Mouse (Mus musculus): ENCODE measurements around the gene Ankrd31. TPM values are rescaled to one million over a fixed set of nuclear protein-coding genes. Genes with fewer than 3 reads are reported as not detected.
"Not testable (repeated sequence)": the region's sequence is repeated elsewhere in the genome, so short reads cannot be mapped to it uniquely, and the experiment has no call there.

Ankrd31 gene
- polyA plus RNA-seq, 1 experiment from 2014 or later: not detected

DNA sequence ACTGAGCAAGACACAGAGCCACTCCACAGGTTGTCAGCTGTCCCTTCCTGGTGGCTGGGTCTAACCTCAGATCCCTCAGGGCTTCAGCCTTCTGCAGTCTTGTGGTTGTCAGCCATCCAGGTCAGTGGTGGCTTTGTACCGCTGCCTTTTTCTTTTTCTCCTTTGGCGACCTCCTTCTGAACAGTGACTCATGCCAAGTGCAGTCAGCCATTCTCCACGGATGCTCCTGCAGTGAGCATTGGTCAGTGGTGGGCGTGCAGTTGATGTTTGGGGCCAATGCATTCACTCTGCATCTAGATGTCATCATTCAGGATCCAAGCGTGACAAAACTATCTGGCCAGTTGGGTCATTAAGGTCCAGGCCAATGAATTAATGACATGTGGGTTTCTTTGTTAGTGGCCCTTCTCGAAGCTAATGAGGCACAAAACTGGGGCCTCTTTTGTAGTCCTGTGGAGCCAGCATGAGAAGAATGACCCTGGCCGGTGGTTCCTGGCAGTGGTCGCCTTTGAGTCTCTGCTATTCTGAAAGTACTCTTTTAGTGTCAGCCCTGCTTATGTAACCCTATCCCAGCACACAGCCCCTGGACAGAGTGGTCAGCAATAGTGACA lies 180.5 kb downstream of the Ankrd31 start:
- WGBS: 67% methylated on average over 8 of the region's 8 CpGs
- peaks cover 5% of the 10 kb centered on the region; the same call in 1 of the 2 replicates for H3K4me1 ChIP-seq (replicated peaks; ENCODE audit: control insufficient read depth, insufficient read depth, low read length)
- no peak overlapping the region for H3K4me2 ChIP-seq (ENCODE audit: low read depth, low read length)
- no peak overlapping the region for H3K27ac ChIP-seq (ENCODE audit: low read length)
- H3K27me3 ChIP-seq (ENCODE audit: control insufficient read depth, insufficient read depth, low read depth, low read length): peaks cover 16% of the 10 kb centered on the region
- no peak overlapping the region for H3K9ac ChIP-seq (ENCODE audit: low read length)
- H3K4me3 ChIP-seq (ENCODE audit: low read length): no peak overlapping the region
- no peaks in the 10 kb centered on the region for H3K36me3 ChIP-seq (ENCODE audit: control insufficient read depth, insufficient read depth, low read length)
- ATAC-seq (ENCODE audit: low read depth): no peak
- no peaks in the 10 kb centered on the region for H3K9me3 ChIP-seq (ENCODE audit: control insufficient read depth, low read length)

DNA sequence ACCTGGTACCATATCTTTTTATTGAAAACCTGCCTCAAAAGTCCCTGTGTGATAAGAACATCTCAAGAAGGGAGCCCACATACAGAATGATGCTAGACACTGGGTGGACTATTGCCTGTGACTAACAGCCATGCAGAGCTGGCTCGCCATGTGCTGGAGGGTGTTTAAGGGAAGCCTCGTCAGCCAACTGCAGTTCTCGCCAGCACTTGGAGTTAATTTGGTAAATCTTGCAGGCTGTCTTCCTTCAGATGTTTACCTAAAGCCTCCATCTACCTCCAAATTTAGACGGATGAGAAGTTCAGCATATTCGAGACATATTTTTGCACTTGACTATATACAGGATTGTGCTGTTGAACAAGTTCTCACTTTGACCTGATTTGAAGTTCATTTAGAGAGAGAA lies 184.7 kb downstream of the Ankrd31 start:
- Histone ChIP-seq H3K4me3 (ENCODE audit: low read length) (no peak overlapping the region), H3K9ac (ENCODE audit: low read length) (no peak overlapping the region)
- 79% methylated on average over 5 of the region's 5 CpGs for WGBS

DNA sequence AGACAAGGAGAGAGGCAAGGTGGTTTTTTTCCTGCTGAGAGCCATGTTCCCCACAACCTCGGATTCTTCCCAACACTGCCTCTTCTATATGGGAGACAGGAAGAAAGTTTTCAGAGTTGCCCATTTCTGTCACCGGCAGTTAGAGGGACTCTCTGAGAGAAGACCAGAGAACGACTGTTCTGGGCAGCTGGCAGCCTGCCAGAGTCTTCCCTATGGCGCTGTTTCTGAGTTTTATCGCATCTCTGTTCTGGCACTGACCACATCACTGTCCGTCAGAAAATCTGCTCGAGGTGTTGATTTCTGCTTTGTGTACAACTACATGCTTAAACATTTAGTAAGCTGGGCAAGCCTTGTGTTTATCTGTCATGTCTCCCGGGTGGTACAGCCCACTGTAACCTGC lies 185.3 kb downstream of the Ankrd31 start:
- Histone ChIP-seq H3K27ac (ENCODE audit: low read length) (no peak overlapping the region), H3K9ac (ENCODE audit: low read length) (no peak overlapping the region), H3K27me3 (ENCODE audit: control insufficient read depth, insufficient read depth, low read depth, low read length) (no peaks in the 10 kb centered on the region), H3K9me3 (ENCODE audit: control insufficient read depth, low read length) (no peaks in the 10 kb centered on the region), H3K4me1 (replicated peaks; ENCODE audit: control insufficient read depth, insufficient read depth, low read length) (0 out of 2 replicates have a peak, but pooled peaks cover 2% of the 10 kb centered on the region), H3K4me2 (ENCODE audit: low read depth, low read length) (no peak overlapping the region), H3K36me3 (ENCODE audit: control insufficient read depth, insufficient read depth, low read length) (no peaks in the 10 kb centered on the region), H3K4me3 (ENCODE audit: low read length) (no peak overlapping the region)
- 33% methylated on average over 8 of the region's 8 CpGs for WGBS
- ATAC-seq (ENCODE audit: low read depth): no peak

More for the DNA sequence above, 184.7 kb downstream of the Ankrd31 start:
- Histone ChIP-seq H3K27ac (ENCODE audit: low read length) (no peak overlapping the region), H3K27me3 (ENCODE audit: control insufficient read depth, insufficient read depth, low read depth, low read length) (no peaks in the 10 kb centered on the region), H3K4me2 (ENCODE audit: low read depth, low read length) (no peak overlapping the region), H3K36me3 (ENCODE audit: control insufficient read depth, insufficient read depth, low read length) (no peaks in the 10 kb centered on the region), H3K4me1 (replicated peaks; ENCODE audit: control insufficient read depth, insufficient read depth, low read length) (0 out of 2 replicates have a peak, but pooled peaks cover 2% of the 10 kb centered on the region), H3K9me3 (ENCODE audit: control insufficient read depth, low read length) (no peaks in the 10 kb centered on the region)
- ATAC-seq (ENCODE audit: low read depth): no peak

DNA sequence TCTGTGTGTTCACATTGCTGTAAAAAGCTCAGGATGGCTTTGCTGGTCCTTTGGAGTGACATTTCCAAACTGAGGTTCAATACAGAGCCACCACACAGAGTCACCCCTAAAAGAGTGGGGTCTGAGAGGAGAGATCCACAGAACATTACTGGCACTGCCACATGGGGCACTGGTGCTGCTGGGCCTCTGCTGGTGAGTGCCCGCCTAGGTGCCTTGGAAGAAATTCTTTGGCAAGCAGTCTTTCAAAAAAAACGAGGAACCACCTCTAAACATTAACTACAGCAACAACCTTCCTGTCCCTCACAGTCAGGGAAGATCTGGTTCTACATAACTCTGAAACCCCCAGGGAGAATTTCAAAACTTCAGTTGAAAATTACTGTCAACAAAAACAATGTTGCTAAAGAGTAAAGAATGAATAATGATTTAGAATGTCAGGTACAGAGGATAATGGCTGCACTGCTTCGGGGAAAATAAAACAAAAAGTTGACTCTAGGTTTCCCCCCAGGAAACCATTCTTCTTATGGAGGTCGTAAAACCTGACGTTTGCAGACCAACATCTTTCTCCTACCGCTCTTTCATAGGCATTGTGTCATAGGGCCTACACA lies 188.2 kb downstream of the Ankrd31 start:
- ATAC-seq (ENCODE audit: low read depth): no peak
- H3K9me3 ChIP-seq (ENCODE audit: control insufficient read depth, low read length): no peaks in the 10 kb centered on the region
- H3K27ac ChIP-seq (ENCODE audit: low read length): no peak overlapping the region

GRCm38 (mm10) chr13:96937059-96937558 lies 189.0 kb downstream of the Ankrd31 start:
- 68% methylated on average over 10 of the region's 10 CpGs for WGBS
- H3K9ac ChIP-seq (ENCODE audit: low read length): no peak overlapping the region
- no peaks in the 10 kb centered on the region for H3K36me3 ChIP-seq (ENCODE audit: control insufficient read depth, insufficient read depth, low read length)
- 0 out of 2 replicates have a peak, but pooled peaks cover 2% of the 10 kb centered on the region for H3K4me1 ChIP-seq (replicated peaks; ENCODE audit: control insufficient read depth, insufficient read depth, low read length)
- ATAC-seq (ENCODE audit: low read depth): no peak
- H3K4me3 ChIP-seq (ENCODE audit: low read length): no peak overlapping the region
- no peaks in the 10 kb centered on the region for H3K27me3 ChIP-seq (ENCODE audit: control insufficient read depth, insufficient read depth, low read depth, low read length)
- H3K27ac ChIP-seq (ENCODE audit: low read length): no peak overlapping the region
- H3K4me2 ChIP-seq (ENCODE audit: low read depth, low read length): no peak overlapping the region
- H3K9me3 ChIP-seq (ENCODE audit: control insufficient read depth, low read length): no peaks in the 10 kb centered on the region

More for the DNA sequence above, 188.2 kb downstream of the Ankrd31 start:
- WGBS: 62% methylated on average over 6 of the region's 6 CpGs
- H3K9ac ChIP-seq (ENCODE audit: low read length): no peak overlapping the region
- H3K4me2 ChIP-seq (ENCODE audit: low read depth, low read length): no peak overlapping the region
- H3K27me3 ChIP-seq (ENCODE audit: control insufficient read depth, insufficient read depth, low read depth, low read length): no peaks in the 10 kb centered on the region
- H3K36me3 ChIP-seq (ENCODE audit: control insufficient read depth, insufficient read depth, low read length): no peaks in the 10 kb centered on the region
- no peak overlapping the region for H3K4me3 ChIP-seq (ENCODE audit: low read length)
- H3K4me1 ChIP-seq (replicated peaks; ENCODE audit: control insufficient read depth, insufficient read depth, low read length): 0 out of 2 replicates have a peak, but pooled peaks cover 2% of the 10 kb centered on the region

DNA sequence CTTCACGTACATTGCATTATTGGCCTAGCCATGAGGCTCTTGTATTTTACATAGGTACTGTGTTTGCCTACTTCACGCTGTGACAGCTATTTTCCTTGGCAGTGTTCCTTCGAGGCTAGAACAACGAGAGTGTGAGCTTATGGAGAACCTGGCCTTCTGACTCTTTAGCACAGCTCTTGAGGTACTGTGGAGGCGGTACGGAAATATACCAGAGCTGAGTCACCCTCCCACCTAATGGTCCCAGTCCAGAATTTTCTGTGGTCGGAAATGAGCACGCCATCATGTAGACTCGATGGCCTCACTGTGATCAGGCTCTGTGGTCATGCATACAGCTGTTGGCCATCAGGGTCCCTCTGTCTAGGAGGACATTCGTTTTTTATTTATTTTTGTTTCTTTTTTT lies 191.6 kb downstream of the Ankrd31 start:
- 62% methylated on average over 10 of the region's 10 CpGs for WGBS
- ATAC-seq (ENCODE audit: low read depth): no peak
- H3K27ac ChIP-seq (ENCODE audit: low read length): no peak overlapping the region
- H3K4me1 ChIP-seq (replicated peaks; ENCODE audit: control insufficient read depth, insufficient read depth, low read length): peaks cover 3% of the 10 kb centered on the region; the same call in 1 of the 2 replicates
- no peak overlapping the region for H3K4me2 ChIP-seq (ENCODE audit: low read depth, low read length)
- H3K9me3 ChIP-seq (ENCODE audit: control insufficient read depth, low read length): no peaks in the 10 kb centered on the region
- H3K27me3 ChIP-seq (ENCODE audit: control insufficient read depth, insufficient read depth, low read depth, low read length): no peaks in the 10 kb centered on the region
- H3K4me3 ChIP-seq (ENCODE audit: low read length): no peak overlapping the region
- H3K9ac ChIP-seq (ENCODE audit: low read length): no peak overlapping the region
- no peaks in the 10 kb centered on the region for H3K36me3 ChIP-seq (ENCODE audit: control insufficient read depth, insufficient read depth, low read length)

DNA sequence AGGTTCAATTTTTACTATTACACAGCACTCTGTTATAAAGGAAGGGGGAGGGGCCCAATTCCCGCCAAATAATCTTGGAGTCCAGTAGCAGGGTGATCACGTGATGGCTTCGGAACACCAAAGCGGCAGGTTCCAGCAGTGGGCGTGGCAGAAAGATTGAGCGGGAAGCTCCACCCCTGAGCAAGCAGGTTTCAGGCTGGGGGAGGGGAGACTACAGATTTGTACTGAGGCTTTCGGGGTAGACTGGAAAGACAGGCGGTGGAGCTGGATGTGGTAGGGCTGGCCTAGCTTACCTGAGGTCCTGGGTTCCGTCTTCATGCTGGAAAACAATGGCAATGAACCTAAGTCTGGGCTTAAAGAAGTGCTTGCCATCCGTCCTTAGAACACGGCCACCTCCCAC lies 193.4 kb downstream of the Ankrd31 start:
- H3K4me2 ChIP-seq (ENCODE audit: low read depth, low read length); H3K4me3 ChIP-seq (ENCODE audit: low read length); H3K9me3 ChIP-seq (ENCODE audit: control insufficient read depth, low read length); H3K27ac ChIP-seq (ENCODE audit: low read length); ATAC-seq (ENCODE audit: low read depth); H3K9ac ChIP-seq (ENCODE audit: low read length); H3K36me3 ChIP-seq (ENCODE audit: control insufficient read depth, insufficient read depth, low read length); H3K4me1 ChIP-seq (replicated peaks; ENCODE audit: control insufficient read depth, insufficient read depth, low read length); H3K27me3 ChIP-seq (ENCODE audit: control insufficient read depth, insufficient read depth, low read depth, low read length): not testable (repeated sequence)
- WGBS: 82% methylated on average over 11 of the region's 11 CpGs

GRCm38 (mm10) chr13:96943571-96943970 lies 195.5 kb downstream of the Ankrd31 start:
- no peak for ATAC-seq (ENCODE audit: low read depth)
- no peak overlapping the region for H3K9ac ChIP-seq (ENCODE audit: low read length)
- peaks cover 3% of the 10 kb centered on the region; the same call in 1 of the 2 replicates for H3K4me1 ChIP-seq (replicated peaks; ENCODE audit: control insufficient read depth, insufficient read depth, low read length)
- H3K4me3 ChIP-seq (ENCODE audit: low read length): no peak overlapping the region
- no peaks in the 10 kb centered on the region for H3K27me3 ChIP-seq (ENCODE audit: control insufficient read depth, insufficient read depth, low read depth, low read length)
- H3K4me2 ChIP-seq (ENCODE audit: low read depth, low read length): no peak overlapping the region
- H3K36me3 ChIP-seq (ENCODE audit: control insufficient read depth, insufficient read depth, low read length): no peaks in the 10 kb centered on the region
- no peaks in the 10 kb centered on the region for H3K9me3 ChIP-seq (ENCODE audit: control insufficient read depth, low read length)
- no peak overlapping the region for H3K27ac ChIP-seq (ENCODE audit: low read length)
- WGBS: 32% methylated on average over 3 of the region's 3 CpGs

DNA sequence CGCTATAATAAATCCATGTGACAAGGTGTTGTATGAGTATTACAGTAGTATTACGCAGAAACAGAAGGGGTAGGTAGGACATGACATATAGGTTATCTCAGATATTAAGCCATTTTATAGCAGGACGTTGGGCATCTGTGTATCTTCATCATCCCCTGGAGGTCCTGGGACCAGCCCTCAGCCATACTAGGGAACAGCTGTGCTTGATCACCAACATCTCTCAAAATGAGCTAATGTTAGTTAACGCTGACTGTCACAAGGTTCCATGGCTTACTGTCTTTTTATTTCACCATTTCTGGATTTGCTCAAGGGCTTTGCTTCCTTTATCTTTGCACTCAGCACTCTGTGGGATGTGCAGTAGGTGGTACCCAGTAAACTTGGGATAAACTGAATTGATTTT lies 197.7 kb downstream of the Ankrd31 start:
- H3K36me3 ChIP-seq (ENCODE audit: control insufficient read depth, insufficient read depth, low read length): no peaks in the 10 kb centered on the region
- no peak overlapping the region for H3K4me3 ChIP-seq (ENCODE audit: low read length)
- 69% methylated on average over 4 of the region's 4 CpGs for WGBS
- H3K9me3 ChIP-seq (ENCODE audit: control insufficient read depth, low read length): peaks cover 3% of the 10 kb centered on the region; the same call in 1 of the 2 replicates
- no peak overlapping the region for H3K4me2 ChIP-seq (ENCODE audit: low read depth, low read length)
- H3K27me3 ChIP-seq (ENCODE audit: control insufficient read depth, insufficient read depth, low read depth, low read length): no peaks in the 10 kb centered on the region
- H3K27ac ChIP-seq (ENCODE audit: low read length): no peak overlapping the region
- peak; percentile 67 for ATAC-seq (ENCODE audit: low read depth)
- no peak overlapping the region for H3K9ac ChIP-seq (ENCODE audit: low read length)
- peaks cover 3% of the 10 kb centered on the region; the same call in 1 of the 2 replicates for H3K4me1 ChIP-seq (replicated peaks; ENCODE audit: control insufficient read depth, insufficient read depth, low read length)
